Mouse (Mus musculus) A20 (cell line): ENCODE results near the gene Tex30.

Experiments used
- DNase-seq: peaks from one replicate; pipeline ENCODE4 v3.0.0-alpha.2; 2011; ENCODE audit warnings: low read depth, low spot score

Gene Tex30

GRCm38 (mm10) chr1:44042555-44042915 lies 59.7 kb downstream of the Tex30 start:
- no peak for DNase-seq

GRCm38 (mm10) chr1:44041797-44042554 lies 60.3 kb downstream of the Tex30 start:
- DNase-seq, result peak; percentile 87
